Mouse (Mus musculus) embryonic facial prominence, embryonic 14.5 days (tissue): Measurements from ENCODE around the gene Aldh16a1. TPM values are rescaled to one million over a fixed set of nuclear protein-coding genes. Genes with fewer than 3 reads are reported as not detected.

Source experiments
- ATAC-seq: fragments of 200-750 bp; cut with Nextera tagmentation; 2 replicates; pipeline ENCODE4 v1.8.0; 2017; ENCODE audit warnings: low read depth, moderate number of reproducible peaks, moderate TSS enrichment
- DNase-seq: peaks from one replicate; pipeline ENCODE4 v3.0.0-alpha.2; 2015; ENCODE audit warnings: low spot score
- H3K27ac ChIP-seq: fragments of 300-500 bp; sonication (generic); replicated peaks from 2 replicates; pipeline ENCODE4 v1.5.1; 2014; ENCODE audit warnings: low read depth, mild to moderate bottlenecking, low read length, moderate library complexity
- H3K27me3 ChIP-seq: fragments of 300-500 bp; sonication (generic); replicated peaks from 2 replicates; pipeline ENCODE4 v1.6.1; 2014; ENCODE audit warnings: low read length; ENCODE audit not compliant: control insufficient read depth, insufficient read depth
- H3K36me3 ChIP-seq: fragments of 300-500 bp; sonication (generic); 2 replicates; pipeline ENCODE4 v1.6.1; 2014; ENCODE audit warnings: low read length, mixed read lengths; ENCODE audit not compliant: control insufficient read depth, insufficient read depth
- H3K4me1 ChIP-seq: fragments of 300-500 bp; sonication (generic); 2 replicates; pipeline ENCODE4 v1.6.1; 2014; ENCODE audit warnings: antibody characterized with exemption, low read length; ENCODE audit not compliant: control insufficient read depth, insufficient read depth
- H3K4me2 ChIP-seq: fragments of 300-500 bp; sonication (generic); 2 replicates; pipeline ENCODE4 v1.6.1; 2014; ENCODE audit warnings: low read depth, mild to moderate bottlenecking, low read length, moderate library complexity, mixed read lengths
- H3K4me3 ChIP-seq: fragments of 300-500 bp; sonication (generic); 2 replicates; pipeline ENCODE4 v1.5.1; 2014; ENCODE audit warnings: low read depth, mild to moderate bottlenecking, low read length
- H3K9ac ChIP-seq: fragments of 300-500 bp; sonication (generic); 2 replicates; pipeline ENCODE4 v1.6.1; 2014; ENCODE audit warnings: low read depth, mild to moderate bottlenecking, low read length, moderate library complexity, mixed read lengths
- H3K9me3 ChIP-seq: fragments of 300-500 bp; sonication (generic); 2 replicates; pipeline ENCODE4 v1.6.1; 2016; ENCODE audit warnings: low read length; ENCODE audit not compliant: control insufficient read depth
- WGBS: fragments of 180-500 bp; shearing (Covaris S2); extraction: QIAGEN DNeasy Blood & Tissue Kit; methylation state at CpG from one replicate; pipeline ENCODE4 v1.1.7; 2014; 5-methylcytosine and 5-hydroxymethylcytosine counted together
- polyA plus RNA-seq: library from polyadenylated mRNA; unstranded; fragments of >200 nt; fragmentation: Nextera tagmentation; extraction: Ambion mirVana; gene quantifications from 2 replicates; pipeline ENCODE4 v1.2.1, GENCODE M21; 2014

The Aldh16a1 gene
- polyA plus RNA-seq, 1 experiment from 2014 or later: 39.4 TPM

DNA sequence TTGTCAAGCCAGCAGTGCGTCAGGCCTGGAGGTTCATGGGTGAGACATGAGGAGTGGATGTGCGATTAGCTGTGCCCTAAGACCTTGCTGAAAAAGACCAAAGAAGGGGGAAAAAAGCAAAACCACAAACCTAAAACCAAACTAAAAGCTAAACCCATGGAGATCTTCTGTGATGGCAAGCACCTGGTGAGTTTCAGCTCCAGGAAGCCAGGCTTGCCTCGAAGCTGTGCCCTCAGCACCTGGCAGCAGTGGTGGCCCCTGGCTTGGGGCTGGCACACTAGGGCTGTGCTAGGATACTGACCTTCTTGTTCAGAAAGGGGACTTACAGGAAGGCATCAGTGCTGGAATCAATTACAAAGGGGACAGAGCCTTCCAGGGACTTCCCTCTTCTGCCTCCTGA is 13.1 kb downstream of the Aldh16a1 start:
- H3K9ac ChIP-seq: no peak overlapping the region
- no peaks in the 10 kb centered on the region for H3K9me3 ChIP-seq
- H3K36me3 ChIP-seq: peaks cover 33% of the 10 kb centered on the region
- no peak for DNase-seq
- H3K4me3 ChIP-seq: no peak overlapping the region
- WGBS: 88% methylated on average over 3 of the region's 3 CpGs
- H3K4me2 ChIP-seq: no peak overlapping the region
- no peak for ATAC-seq
- no peaks in the 10 kb centered on the region for H3K27me3 ChIP-seq
- H3K4me1 ChIP-seq: no peaks in the 10 kb centered on the region
- H3K27ac ChIP-seq: no peak overlapping the region

DNA sequence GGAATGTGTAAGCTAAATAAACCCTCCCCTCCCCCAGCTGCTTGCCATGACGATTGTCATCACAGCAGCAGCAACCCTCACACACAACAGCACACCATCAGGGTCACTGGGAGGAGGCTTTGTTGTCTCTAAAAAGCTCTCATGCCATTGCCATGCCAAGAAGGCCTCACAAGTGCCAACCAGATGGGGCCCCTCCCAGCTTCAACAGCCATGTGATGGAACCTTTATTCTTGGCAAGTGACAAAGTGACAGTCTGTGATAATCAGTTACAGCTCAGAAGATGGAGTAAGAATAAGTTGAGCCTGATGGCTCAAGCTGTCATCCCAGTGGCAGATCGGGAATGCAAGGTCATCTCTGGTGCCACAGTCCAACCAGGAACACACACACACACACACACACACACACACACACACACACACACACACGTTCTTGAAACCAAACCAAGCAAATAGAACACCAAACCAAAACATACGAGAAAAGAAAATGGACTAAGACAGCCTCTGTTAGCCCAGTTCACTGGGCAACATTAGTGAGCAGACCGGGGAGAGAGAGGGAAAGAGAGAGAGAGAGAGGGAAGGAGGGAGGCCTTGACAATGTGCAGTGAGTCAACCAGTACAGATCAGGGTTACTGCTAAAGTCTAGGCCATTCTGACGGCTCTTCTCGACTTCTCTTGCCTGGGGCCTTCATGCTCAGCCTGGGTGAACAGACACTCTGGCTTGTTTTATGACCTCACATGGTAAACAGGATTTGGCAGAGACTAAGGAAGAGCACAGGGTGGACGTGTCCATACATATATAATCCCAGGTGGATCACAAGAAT is 14.3 kb downstream of the Aldh16a1 start:
- no peaks in the 10 kb centered on the region for H3K27me3 ChIP-seq
- no peaks in the 10 kb centered on the region for H3K9me3 ChIP-seq
- no peak overlapping the region for H3K27ac ChIP-seq
- no peak for ATAC-seq
- no peak overlapping the region for H3K4me3 ChIP-seq
- H3K36me3 ChIP-seq: peaks cover 26% of the 10 kb centered on the region
- H3K9ac ChIP-seq: no peak overlapping the region
- WGBS: 74% methylated on average over 8 of the region's 8 CpGs
- peaks cover 4% of the 10 kb centered on the region; the same call in 1 of the 2 replicates for H3K4me1 ChIP-seq
- DNase-seq: no peak
- no peak overlapping the region for H3K4me2 ChIP-seq

DNA sequence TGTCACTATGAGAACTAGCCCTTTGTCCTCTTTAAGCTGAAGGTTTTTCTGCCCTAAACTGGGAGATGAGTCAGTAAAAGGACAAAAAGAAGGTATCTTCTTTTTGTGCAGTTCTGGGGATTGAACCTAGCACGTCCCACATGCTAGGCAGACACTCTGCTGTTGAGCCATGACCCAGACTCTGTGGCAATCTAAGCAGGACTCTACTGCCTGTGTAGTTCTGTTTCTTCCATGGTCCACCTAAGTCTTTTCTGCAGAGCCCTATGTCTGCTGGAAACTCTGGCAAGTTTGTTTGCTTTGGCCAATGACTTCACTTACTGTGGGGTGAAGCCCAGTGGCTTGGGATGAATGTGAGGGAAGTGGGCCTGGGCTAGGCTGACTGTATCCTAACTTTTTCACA is 16.0 kb downstream of the Aldh16a1 start:
- Histone ChIP-seq H3K4me3 (no peak overlapping the region), H3K27ac (no peak overlapping the region), H3K36me3 (peaks cover 10% of the 10 kb centered on the region; the same call in 1 of the 2 replicates), H3K4me2 (no peak overlapping the region), H3K4me1 (peaks cover 4% of the 10 kb centered on the region; the same call in 1 of the 2 replicates), H3K27me3 (no peaks in the 10 kb centered on the region), H3K9me3 (no peaks in the 10 kb centered on the region), H3K9ac (no peak overlapping the region)
- 94% methylated on average over 1 of the region's 1 CpGs for WGBS
- ATAC-seq (no peak), DNase-seq (no peak)

DNA sequence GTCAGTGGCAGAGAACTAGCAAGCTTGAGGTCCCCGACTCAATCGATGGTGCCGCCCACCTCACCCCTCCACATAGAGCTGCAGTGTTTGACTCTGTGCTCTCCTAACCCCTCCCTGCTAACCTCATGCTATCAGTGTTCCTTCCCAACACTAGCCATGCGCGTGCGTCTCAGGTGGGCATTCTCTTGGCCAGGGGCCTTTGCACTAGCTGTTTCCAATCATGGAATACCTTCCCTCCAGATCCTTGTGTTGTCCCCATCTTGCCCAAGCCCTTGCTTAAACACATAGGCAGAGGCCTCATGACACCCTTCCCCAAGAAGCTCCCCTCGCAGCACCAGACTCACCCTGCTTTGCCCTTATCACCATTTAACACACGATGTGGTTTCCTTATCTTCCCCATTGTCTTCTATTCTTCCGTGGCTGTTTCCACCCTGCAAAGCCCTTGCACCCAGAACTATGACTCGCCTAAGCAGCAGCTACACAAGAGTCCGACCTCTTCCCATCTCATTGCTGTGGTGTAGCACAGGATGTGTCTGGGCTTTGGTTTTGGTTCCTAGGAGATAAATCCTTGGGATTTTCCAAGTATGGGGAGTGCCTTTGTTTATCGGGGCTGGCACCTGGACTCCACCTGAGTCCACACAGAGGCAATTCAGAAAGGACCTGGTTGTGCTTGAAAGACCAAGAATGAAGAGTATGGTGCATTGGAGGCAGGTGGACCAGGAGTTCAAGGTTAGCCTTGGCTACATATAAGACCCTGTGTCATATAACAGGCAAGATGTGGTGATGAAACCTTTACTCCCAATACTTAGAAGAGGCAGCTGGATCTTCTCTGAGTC is 17.0 kb downstream of the Aldh16a1 start:
- no peaks in the 10 kb centered on the region for H3K9me3 ChIP-seq
- H3K36me3 ChIP-seq: peaks cover under 1% of the 10 kb centered on the region; the same call in 1 of the 2 replicates
- no peak overlapping the region for H3K4me2 ChIP-seq
- peaks cover 4% of the 10 kb centered on the region; the same call in 1 of the 2 replicates for H3K4me1 ChIP-seq
- H3K27me3 ChIP-seq: no peaks in the 10 kb centered on the region
- ATAC-seq: no peak
- H3K27ac ChIP-seq: no peak overlapping the region
- 73% methylated on average over 12 of the region's 12 CpGs for WGBS
- no peak overlapping the region for H3K9ac ChIP-seq
- H3K4me3 ChIP-seq: no peak overlapping the region
- no peak for DNase-seq

GRCm38 (mm10) chr7:45135993-45136567 is 18.3 kb downstream of the Aldh16a1 start, which contains the start of the genes Gm45713 and Flt3l:
Gene Gm45713, minus strand, starts transcription at chr7:45136231.
Gene Flt3l, minus strand, starts transcription at chr7:45136432.
- H3K4me1 ChIP-seq: peaks cover 4% of the 10 kb centered on the region; the same call in 1 of the 2 replicates
- no peak within 1 kb of the TSS for H3K27ac ChIP-seq
- DNase-seq (peak; percentile 92), ATAC-seq (peak; percentile 93)
- WGBS: 3% methylated on average over 25 of the region's 29 CpGs
- peak within 1 kb of the TSS; percentile 61 for H3K9ac ChIP-seq
- no peaks in the 10 kb centered on the region for H3K9me3 ChIP-seq
- no peaks in the 10 kb centered on the region for H3K27me3 ChIP-seq
- H3K4me3 ChIP-seq: peak within 1 kb of the TSS; percentile 44
- H3K36me3 ChIP-seq: no peaks in the 10 kb centered on the region
- H3K4me2 ChIP-seq: peak within 1 kb of the TSS; percentile 59

GRCm38 (mm10) chr7:45135370-45135769 is 19.0 kb downstream of the Aldh16a1 start:
- DNase-seq (no peak), ATAC-seq (no peak)
- H3K9ac ChIP-seq: peak overlapping the region; percentile 61; the same call in 1 of the 2 replicates
- H3K27ac ChIP-seq: no peak overlapping the region
- peak overlapping the region; percentile 44; the same call in 1 of the 2 replicates for H3K4me3 ChIP-seq
- peaks cover 4% of the 10 kb centered on the region; the same call in 1 of the 2 replicates for H3K4me1 ChIP-seq
- peak overlapping the region; percentile 59 for H3K4me2 ChIP-seq
- no peaks in the 10 kb centered on the region for H3K9me3 ChIP-seq
- H3K27me3 ChIP-seq: no peaks in the 10 kb centered on the region
- H3K36me3 ChIP-seq: no peaks in the 10 kb centered on the region
- WGBS: 75% methylated on average over 3 of the region's 3 CpGs

- no peak overlapping the region for H3K27ac ChIP-seq
- DNase-seq: peak; percentile 44
- no peak overlapping the region for H3K4me2 ChIP-seq
- no peaks in the 10 kb centered on the region for H3K36me3 ChIP-seq
- H3K9ac ChIP-seq: no peak overlapping the region
- no peaks in the 10 kb centered on the region for H3K9me3 ChIP-seq
- WGBS: 10% methylated on average over 12 of the region's 12 CpGs
- no peak overlapping the region for H3K4me3 ChIP-seq
- H3K4me1 ChIP-seq: peaks cover 8% of the 10 kb centered on the region; the same call in 1 of the 2 replicates
- no peaks in the 10 kb centered on the region for H3K27me3 ChIP-seq
- ATAC-seq: no peak
These were observed 19.8 kb downstream of the Aldh16a1 start for GRCm38 (mm10) chr7:45134544-45135026.
